Mouse (Mus musculus) MEL (cell line): Measurements from ENCODE around the gene Ppbp.

Experiments used
- CTCF ChIP-seq, 3 experiments: IDR thresholded peaks in 2 of 3; conservative IDR thresholded peaks in 1 of 3; 2 replicates each; pipeline ENCODE4 v1.5.1; 2011 to 2012; ENCODE audit warnings: low read length in 3 of 3, low read depth in 2 of 3, mild to moderate bottlenecking in 2 of 3, improper control_type of control experiment in 1 of 3, inconsistent platforms in 1 of 3, mixed read lengths in 1 of 3, moderate library complexity in 1 of 3; ENCODE audit not compliant: control insufficient read depth in 1 of 3, insufficient read depth in 1 of 3, poor library complexity in 1 of 3, severe bottlenecking in 1 of 3
- EP300 ChIP-seq, 2 experiments: IDR thresholded peaks; 2 replicates each; pipeline ENCODE4 v1.6.1; 2011; ENCODE audit warnings: improper control_type of control experiment in 2 of 2, low read length in 2 of 2, low read depth in 1 of 2, mild to moderate bottlenecking in 1 of 2
- MAFK ChIP-seq: IDR thresholded peaks from 2 replicates; pipeline ENCODE4 v1.6.1; 2011; ENCODE audit warnings: low read depth, mild to moderate bottlenecking, low read length, improper control_type of control experiment, borderline replicate concordance
- MXI1 ChIP-seq: IDR thresholded peaks from 2 replicates; pipeline ENCODE4 v1.6.1; 2011; ENCODE audit warnings: mild to moderate bottlenecking, low read depth, low read length, improper control_type of control experiment
- POLR2A ChIP-seq, 2 experiments: IDR thresholded peaks; 2 replicates each; pipeline ENCODE4 v1.6.1; 2011 to 2012; ENCODE audit warnings: low read length in 2 of 2, mild to moderate bottlenecking in 2 of 2, control low read depth in 1 of 2, improper control_type of control experiment in 1 of 2, low read depth in 1 of 2, moderate library complexity in 1 of 2; ENCODE audit not compliant: control insufficient read depth in 1 of 2, insufficient read depth in 1 of 2, poor library complexity in 1 of 2
- SIN3A ChIP-seq: IDR thresholded peaks from 2 replicates; pipeline ENCODE4 v1.6.1; 2012; ENCODE audit warnings: low read length, improper control_type of control experiment, inconsistent platforms
- TAL1 ChIP-seq: IDR thresholded peaks from 2 replicates; pipeline ENCODE4 v1.6.1; 2012; ENCODE audit warnings: mild to moderate bottlenecking, inconsistent platforms, low read length, moderate library complexity, mixed read lengths
- TCF12 ChIP-seq: IDR thresholded peaks from 2 replicates; pipeline ENCODE4 v1.6.1; 2014; ENCODE audit warnings: low read depth, mild to moderate bottlenecking, inconsistent platforms, low read length, improper control_type of control experiment, moderate library complexity
- ZC3H11A ChIP-seq: IDR thresholded peaks from 2 replicates; pipeline ENCODE4 v1.6.1; 2012; ENCODE audit warnings: low read depth, mild to moderate bottlenecking, inconsistent platforms, low read length, improper control_type of control experiment
- ZKSCAN1 ChIP-seq: IDR thresholded peaks from 2 replicates; pipeline ENCODE4 v1.6.1; 2012; ENCODE audit warnings: low read depth, mild to moderate bottlenecking, inconsistent platforms, low read length, improper control_type of control experiment, moderate library complexity
- ZNF384 ChIP-seq: IDR thresholded peaks from 2 replicates; pipeline ENCODE4 v1.6.1; 2012; ENCODE audit warnings: low read depth, mild to moderate bottlenecking, inconsistent platforms, low read length, improper control_type of control experiment

DNA sequence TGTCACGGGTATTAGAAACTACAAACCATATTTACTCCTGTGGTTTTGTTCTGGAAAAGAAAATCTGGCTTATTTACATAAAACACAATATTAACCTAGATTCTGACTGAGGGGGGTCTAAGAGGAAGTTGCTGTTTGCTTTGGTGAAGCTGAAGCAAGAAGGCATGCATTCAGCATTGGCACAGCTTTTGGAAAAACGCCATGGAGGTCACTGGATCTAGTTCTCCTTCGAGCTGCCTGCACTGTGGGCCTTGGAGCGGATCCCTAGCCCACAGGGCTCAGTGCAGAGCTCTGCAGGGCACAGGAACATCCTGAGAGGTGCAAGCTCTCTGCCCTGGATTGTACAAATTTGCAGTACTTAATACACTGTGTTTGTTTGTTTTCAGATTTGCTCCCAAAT is 36.8 kb upstream of the Ppbp start:
- TF ChIP-seq ZC3H11A (no peak), EP300 (IDR thresholded peaks at IDR 0.05; ENCODE audit: low read depth in 1 of 2, low read length in 2 of 2) (no peak), ZKSCAN1 (no peak), TCF12 (no peak), POLR2A (IDR thresholded peaks at IDR 0.05; ENCODE audit: control insufficient read depth in 1 of 2, insufficient read depth in 1 of 2, low read depth in 1 of 2, low read length in 2 of 2, poor library complexity in 1 of 2) (no peak), ZNF384 (no peak), CTCF (IDR thresholded peaks at IDR 0.05 in 2 of 3, conservative IDR thresholded peaks at IDR 0.05 in 1 of 3; ENCODE audit: control insufficient read depth in 1 of 3, insufficient read depth in 1 of 3, low read depth in 2 of 3, low read length in 3 of 3, poor library complexity in 1 of 3, severe bottlenecking in 1 of 3) (no peak), MXI1 (no peak), MAFK (no peak), TAL1 (no peak), SIN3A (no peak)
